Mouse (Mus musculus) CH12.LX (cell line): ENCODE data around the gene Dag1.

ENCODE experiments used
- CTCF ChIP-seq, 2 experiments: IDR thresholded peaks in 1 of 2; conservative IDR thresholded peaks in 1 of 2; 2 replicates each; pipeline ENCODE4 v1.5.1; 2011 to 2012; ENCODE audit warnings: low read depth in 2 of 2, low read length in 2 of 2, improper control_type of control experiment in 1 of 2, inconsistent platforms in 1 of 2, mild to moderate bottlenecking in 1 of 2, moderate library complexity in 1 of 2
- EP300 ChIP-seq: IDR thresholded peaks from 2 replicates; pipeline ENCODE4 v1.6.1; 2011; ENCODE audit warnings: low read length, improper control_type of control experiment
- MAFK ChIP-seq: IDR thresholded peaks from 2 replicates; pipeline ENCODE4 v1.6.1; 2011; ENCODE audit warnings: low read length, improper control_type of control experiment; ENCODE audit not compliant: insufficient replicate concordance
- NELFE ChIP-seq: IDR thresholded peaks from 2 replicates; pipeline ENCODE4 v1.6.1; 2011; ENCODE audit warnings: low read depth, low read length, improper control_type of control experiment
- POLR2A ChIP-seq: IDR thresholded peaks from 2 replicates; pipeline ENCODE4 v1.6.1; 2011; ENCODE audit warnings: low read depth, mild to moderate bottlenecking, improper control_type of control experiment, low read length
- SMC3 ChIP-seq: IDR thresholded peaks from 2 replicates; pipeline ENCODE4 v1.6.1; 2011; ENCODE audit warnings: low read depth, low read length, improper control_type of control experiment

DNA sequence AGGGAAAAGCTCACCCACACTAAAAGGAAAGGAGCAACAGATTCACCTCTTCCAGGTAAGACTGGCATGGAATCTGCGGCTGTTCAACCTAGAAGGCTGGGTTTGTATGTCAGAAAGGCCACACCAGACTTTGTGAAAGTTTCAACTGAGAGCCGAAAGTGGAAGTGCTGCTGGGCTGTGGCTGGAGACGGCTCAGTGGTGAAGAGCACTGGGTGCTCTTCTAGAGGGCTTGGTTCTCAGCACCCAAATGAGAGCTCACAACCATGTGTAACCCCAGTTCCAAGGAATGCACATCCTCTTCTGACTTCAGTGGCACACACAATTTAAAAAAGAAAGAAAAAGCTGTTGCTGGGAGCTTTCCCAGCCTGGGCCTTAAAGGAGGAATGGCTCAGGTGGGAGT, 46.4 kb downstream of the Dag1 start:
- TF ChIP-seq POLR2A (no peak), SMC3 (no peak), EP300 (0 out of 2 replicates have a peak, but pooled peaks have one; percentile 18), MAFK (no peak), CTCF (conservative IDR thresholded peaks at IDR 0.05 in 1 of 2, IDR thresholded peaks at IDR 0.05 in 1 of 2; ENCODE audit: low read depth in 2 of 2, low read length in 2 of 2) (no peak), NELFE (no peak)
